Mouse (Mus musculus) testis, adult 2 months (tissue): ENCODE measurements around the gene St3gal3. TPM values are rescaled to one million over a fixed set of nuclear protein-coding genes. Genes with fewer than 3 reads are reported as not detected.

Experiments
- H3K27ac ChIP-seq: fragments of 200-500 bp; 2 replicates; pipeline ENCODE4 v1.5.1; 2012; ENCODE audit warnings: low read depth, low read length; ENCODE audit not compliant: control insufficient read depth, insufficient read depth
- H3K27me3 ChIP-seq: fragments of 200-500 bp; 2 replicates; pipeline ENCODE4 v1.6.1; 2012; ENCODE audit warnings: mild to moderate bottlenecking, low read length, moderate library complexity; ENCODE audit not compliant: control insufficient read depth, insufficient read depth
- H3K36me3 ChIP-seq: fragments of 200-500 bp; 2 replicates; pipeline ENCODE4 v1.6.1; 2012; ENCODE audit warnings: mild to moderate bottlenecking, low read length; ENCODE audit not compliant: control insufficient read depth, insufficient read depth
- H3K4me1 ChIP-seq: fragments of 200-500 bp; 2 replicates; pipeline ENCODE4 v1.6.1; 2012; ENCODE audit warnings: low read length; ENCODE audit not compliant: control insufficient read depth, insufficient read depth
- H3K4me3 ChIP-seq: fragments of 200-500 bp; 2 replicates; pipeline ENCODE4 v1.5.1; 2012; ENCODE audit warnings: low read depth, mild to moderate bottlenecking, low read length, moderate library complexity, mixed read lengths; ENCODE audit not compliant: control insufficient read depth
- CTCF ChIP-seq: fragments of 200-500 bp; IDR thresholded peaks from 2 replicates; pipeline ENCODE4 v1.5.1; 2012; ENCODE audit warnings: low read depth, mild to moderate bottlenecking, inconsistent platforms, low read length, moderate library complexity; ENCODE audit not compliant: control insufficient read depth, insufficient read depth, insufficient replicate concordance
- POLR2A ChIP-seq: fragments of 200-500 bp; IDR thresholded peaks from 2 replicates; pipeline ENCODE4 v1.6.1; 2012; ENCODE audit warnings: low read depth, mild to moderate bottlenecking, inconsistent platforms, low read length, moderate library complexity; ENCODE audit not compliant: control insufficient read depth
- polyA plus RNA-seq: library from polyadenylated mRNA; depleted of rRNA; stranded (reverse); fragments of >200 nt; gene quantifications from 2 replicates; pipeline ENCODE4 v1.2.3, GENCODE M21; 2012

Gene St3gal3
- polyA plus RNA-seq, 1 experiment, result 3.4 TPM

GRCm38 (mm10) chr4:117914591-117915442 lies 219.9 kb downstream of the St3gal3 start, which contains the start of gene Ipo13:
Ipo13 (minus strand) TSS chr4:117914999.
- Histone ChIP-seq H3K36me3 (no peaks in the 10 kb centered on the region; the same call in 1 of the 2 replicates), H3K4me3 (peak within 1 kb of the TSS; percentile 98), H3K4me1 (peaks cover 9% of the 10 kb centered on the region), H3K27me3 (no peaks in the 10 kb centered on the region), H3K27ac (peak within 1 kb of the TSS; percentile 95)
- no peak; the same call in 1 of the 2 replicates for TF ChIP-seq POLR2A

GRCm38 (mm10) chr4:117914031-117914430 lies 220.7 kb downstream of the St3gal3 start:
- TF ChIP-seq POLR2A (no peak), CTCF (no peak)
- H3K27me3 ChIP-seq, result no peaks in the 10 kb centered on the region
- H3K4me3 ChIP-seq, result peak overlapping the region; percentile 98
- no peaks in the 10 kb centered on the region; the same call in 1 of the 2 replicates for H3K36me3 ChIP-seq
- H3K27ac ChIP-seq, result no peak overlapping the region
- peaks cover 10% of the 10 kb centered on the region for H3K4me1 ChIP-seq

- peaks cover 11% of the 10 kb centered on the region for H3K4me1 ChIP-seq
- no peak for TF ChIP-seq POLR2A
- no peak for TF ChIP-seq CTCF
- H3K36me3 ChIP-seq, result no peaks in the 10 kb centered on the region; the same call in 1 of the 2 replicates
- H3K4me3 ChIP-seq, result no peak overlapping the region; the same call in 1 of the 2 replicates
- no peak overlapping the region for H3K27ac ChIP-seq
- H3K27me3 ChIP-seq, result no peaks in the 10 kb centered on the region
Measured at GRCm38 (mm10) chr4:117913421-117913820, 221.3 kb downstream of the St3gal3 start.

- Histone ChIP-seq H3K4me3 (no peak overlapping the region), H3K27ac (no peak overlapping the region), H3K27me3 (no peaks in the 10 kb centered on the region), H3K4me1 (peaks cover 11% of the 10 kb centered on the region), H3K36me3 (no peaks in the 10 kb centered on the region; the same call in 1 of the 2 replicates)
- TF ChIP-seq POLR2A, result no peak
- no peak for TF ChIP-seq CTCF
Measured at GRCm38 (mm10) chr4:117912685-117913273, 221.9 kb downstream of the St3gal3 start.

- Histone ChIP-seq H3K4me3 (no peak overlapping the region), H3K4me1 (peaks cover 11% of the 10 kb centered on the region), H3K36me3 (no peaks in the 10 kb centered on the region; the same call in 1 of the 2 replicates), H3K27me3 (no peaks in the 10 kb centered on the region), H3K27ac (no peak overlapping the region)
- TF ChIP-seq CTCF, result no peak
- no peak for TF ChIP-seq POLR2A
Measured at GRCm38 (mm10) chr4:117912131-117912561, 222.6 kb downstream of the St3gal3 start.

GRCm38 (mm10) chr4:117908834-117909453 lies 225.8 kb downstream of the St3gal3 start:
- H3K4me3 ChIP-seq, result no peak overlapping the region
- H3K27me3 ChIP-seq, result no peaks in the 10 kb centered on the region
- no peak overlapping the region for H3K27ac ChIP-seq
- peaks cover 3% of the 10 kb centered on the region; the same call in 1 of the 2 replicates for H3K36me3 ChIP-seq
- peaks cover 2% of the 10 kb centered on the region; the same call in 1 of the 2 replicates for H3K4me1 ChIP-seq
- TF ChIP-seq CTCF, result no peak
- no peak for TF ChIP-seq POLR2A

- Histone ChIP-seq H3K36me3 (peaks cover 3% of the 10 kb centered on the region; the same call in 1 of the 2 replicates), H3K27ac (no peak overlapping the region), H3K4me1 (peaks cover 2% of the 10 kb centered on the region; the same call in 1 of the 2 replicates), H3K4me3 (peak overlapping the region; percentile 16; the same call in 1 of the 2 replicates), H3K27me3 (no peaks in the 10 kb centered on the region)
- TF ChIP-seq POLR2A (no peak), CTCF (no peak)
Measured at GRCm38 (mm10) chr4:117906196-117906595, 228.5 kb downstream of the St3gal3 start.
